Mouse (Mus musculus) cerebellum, adult 8-10 months (tissue): ENCODE measurements around the gene Atg3.

Experiments used
- DNase-seq: peaks from one replicate; pipeline ENCODE4 v3.0.0; 2022

The Atg3 gene

GRCm38 (mm10) chr16:45158522-45159388, at the start of gene Atg3, which contains the start of gene Slc35a5:
Atg3 (plus strand) TSS chr16:45158785.
Slc35a5 (minus strand) TSS chr16:45158706.
- peak; percentile 92 for DNase-seq

GRCm38 (mm10) chr16:45110498-45110897, 48.1 kb upstream of the Atg3 start:
- no peak for DNase-seq

GRCm38 (mm10) chr16:45117200-45117599, 41.4 kb upstream of the Atg3 start:
- no peak for DNase-seq

- no peak for DNase-seq
Observed at GRCm38 (mm10) chr16:45118760-45119159, 39.8 kb upstream of the Atg3 start.

- DNase-seq = peak; percentile 57
Observed at GRCm38 (mm10) chr16:45120844-45121425, 37.6 kb upstream of the Atg3 start.

GRCm38 (mm10) chr16:45122571-45122970, 36.0 kb upstream of the Atg3 start:
- DNase-seq = no peak

- no peak for DNase-seq
Observed at GRCm38 (mm10) chr16:45124230-45125203, 34.1 kb upstream of the Atg3 start.

GRCm38 (mm10) chr16:45127936-45128710, 30.5 kb upstream of the Atg3 start:
- no peak for DNase-seq

GRCm38 (mm10) chr16:45141711-45142110, 16.9 kb upstream of the Atg3 start:
- DNase-seq = no peak

GRCm38 (mm10) chr16:45142565-45142964, 16.0 kb upstream of the Atg3 start:
- DNase-seq = no peak

- DNase-seq = no peak
Observed at GRCm38 (mm10) chr16:45145119-45145518, 13.5 kb upstream of the Atg3 start.

- DNase-seq = no peak
Observed at GRCm38 (mm10) chr16:45148488-45149082, 10.0 kb upstream of the Atg3 start.

- no peak for DNase-seq
Observed at GRCm38 (mm10) chr16:45154741-45155250, 3.8 kb upstream of the Atg3 start.

- DNase-seq = peak; percentile 75
Observed at GRCm38 (mm10) chr16:45158136-45158521, 456 bp upstream of the Atg3 start.

- DNase-seq = no peak
Observed at GRCm38 (mm10) chr16:45159389-45159716, 768 bp downstream of the Atg3 start.

- DNase-seq = no peak
Observed at GRCm38 (mm10) chr16:45178552-45178951, 20.0 kb downstream of the Atg3 start.

GRCm38 (mm10) chr16:45181824-45182223, 23.2 kb downstream of the Atg3 start:
- no peak for DNase-seq

- peak; percentile 72 for DNase-seq
Observed at GRCm38 (mm10) chr16:45192613-45193012, 34.0 kb downstream of the Atg3 start.

- DNase-seq = peak; percentile 67
Observed at GRCm38 (mm10) chr16:45196816-45197215, 38.2 kb downstream of the Atg3 start.

GRCm38 (mm10) chr16:45201395-45201794, 42.8 kb downstream of the Atg3 start:
- DNase-seq = no peak

- DNase-seq = no peak
Observed at GRCm38 (mm10) chr16:45204438-45204837, 45.9 kb downstream of the Atg3 start.
